Mouse (Mus musculus): ENCODE data around the gene Brat1.
"Not testable (repeated sequence)": the region's sequence is repeated elsewhere in the genome, so short reads cannot be mapped to it uniquely, and the experiment has no call there.

Gene Brat1

GRCm38 (mm10) chr5:140704378-140705251, at the start of gene Brat1:
Brat1 (plus strand) TSS chr5:140705011.
- peak; percentile 100 for DNase-seq

GRCm38 (mm10) chr5:140659607-140660272, 45.1 kb upstream of the Brat1 start:
- DNase-seq: no peak

- DNase-seq: no peak
Measured at GRCm38 (mm10) chr5:140660398-140660797, 44.4 kb upstream of the Brat1 start.

- no peak for DNase-seq
Measured at GRCm38 (mm10) chr5:140661427-140661826, 43.4 kb upstream of the Brat1 start.

- DNase-seq: no peak
Measured at GRCm38 (mm10) chr5:140661875-140662643, 42.8 kb upstream of the Brat1 start.

GRCm38 (mm10) chr5:140662741-140663592, 41.8 kb upstream of the Brat1 start:
- DNase-seq: no peak

- peak; percentile 62 to 82 for DNase-seq
Measured at GRCm38 (mm10) chr5:140663621-140664180, 41.1 kb upstream of the Brat1 start.

- DNase-seq: no peak
Measured at GRCm38 (mm10) chr5:140672115-140672514, 32.7 kb upstream of the Brat1 start.

GRCm38 (mm10) chr5:140672603-140673002, 32.2 kb upstream of the Brat1 start:
- not testable (repeated sequence) for DNase-seq

GRCm38 (mm10) chr5:140674036-140674435, 30.8 kb upstream of the Brat1 start:
- no peak for DNase-seq

- DNase-seq: no peak
Measured at GRCm38 (mm10) chr5:140675079-140675478, 29.7 kb upstream of the Brat1 start.

- no peak for DNase-seq
Measured at GRCm38 (mm10) chr5:140675640-140676039, 29.2 kb upstream of the Brat1 start.

GRCm38 (mm10) chr5:140677137-140677536, 27.7 kb upstream of the Brat1 start:
- DNase-seq: no peak

GRCm38 (mm10) chr5:140680051-140680450, 24.8 kb upstream of the Brat1 start:
- no peak for DNase-seq

GRCm38 (mm10) chr5:140680950-140681349, 23.9 kb upstream of the Brat1 start:
- DNase-seq: no peak

GRCm38 (mm10) chr5:140682113-140682512, 22.7 kb upstream of the Brat1 start:
- DNase-seq: no peak

- DNase-seq: peak in 1 of 2 experiments; percentile 67
Measured at GRCm38 (mm10) chr5:140684343-140685148, 20.3 kb upstream of the Brat1 start.

GRCm38 (mm10) chr5:140688434-140688833, 16.4 kb upstream of the Brat1 start:
- no peak for DNase-seq

GRCm38 (mm10) chr5:140695987-140696386, 8.8 kb upstream of the Brat1 start:
- DNase-seq: no peak

- peak; percentile 65 to 77 for DNase-seq
Measured at GRCm38 (mm10) chr5:140699776-140700175, 5.0 kb upstream of the Brat1 start.

GRCm38 (mm10) chr5:140701661-140702060, 3.1 kb upstream of the Brat1 start:
- DNase-seq: peak in 1 of 2 experiments; percentile 29
